Mouse (Mus musculus): ENCODE data around the gene Fam71e2. TPM values are rescaled to one million over a fixed set of nuclear protein-coding genes. Genes with fewer than 3 reads are reported as not detected.

Fam71e2 gene
- total RNA-seq, 2 experiments from 2014 or later: not detected

GRCm38 (mm10) chr7:4779921-4780320, 8.8 kb upstream of the Fam71e2 start:
- ATAC-seq (ENCODE audit: poor library complexity, severe bottlenecking): no peak

- ATAC-seq (ENCODE audit: poor library complexity, severe bottlenecking): no peak
Observed at GRCm38 (mm10) chr7:4777851-4778637, 6.9 kb upstream of the Fam71e2 start.

- no peak for ATAC-seq (ENCODE audit: poor library complexity, severe bottlenecking)
Observed at GRCm38 (mm10) chr7:4776861-4777830, 6.0 kb upstream of the Fam71e2 start.

GRCm38 (mm10) chr7:4776131-4776530, 5.0 kb upstream of the Fam71e2 start:
- no peak for ATAC-seq (ENCODE audit: poor library complexity, severe bottlenecking)

- no peak for ATAC-seq (ENCODE audit: poor library complexity, severe bottlenecking)
Observed at GRCm38 (mm10) chr7:4764946-4765710, 6.0 kb downstream of the Fam71e2 start.

- ATAC-seq (ENCODE audit: poor library complexity, severe bottlenecking): no peak
Observed at GRCm38 (mm10) chr7:4759670-4760069, 11.4 kb downstream of the Fam71e2 start.

GRCm38 (mm10) chr7:4752821-4753570, 18.1 kb downstream of the Fam71e2 start, which contains the start of gene Cox6b2:
Gene Cox6b2, minus strand, starts transcription at chr7:4753094.
- ATAC-seq (ENCODE audit: poor library complexity, severe bottlenecking): peak; percentile 79

- peak; percentile 60 for ATAC-seq (ENCODE audit: poor library complexity, severe bottlenecking)
Observed at GRCm38 (mm10) chr7:4751971-4752820, 18.9 kb downstream of the Fam71e2 start.

- ATAC-seq (ENCODE audit: poor library complexity, severe bottlenecking): no peak
Observed at GRCm38 (mm10) chr7:4749169-4749568, 21.9 kb downstream of the Fam71e2 start.

- no peak for ATAC-seq (ENCODE audit: poor library complexity, severe bottlenecking)
Observed at GRCm38 (mm10) chr7:4748321-4748720, 22.8 kb downstream of the Fam71e2 start.

GRCm38 (mm10) chr7:4747156-4747899, 23.8 kb downstream of the Fam71e2 start:
- ATAC-seq (ENCODE audit: poor library complexity, severe bottlenecking): no peak

GRCm38 (mm10) chr7:4746326-4746980, 24.6 kb downstream of the Fam71e2 start:
- no peak for ATAC-seq (ENCODE audit: poor library complexity, severe bottlenecking)

GRCm38 (mm10) chr7:4744886-4745285, 26.2 kb downstream of the Fam71e2 start:
- no peak for ATAC-seq (ENCODE audit: poor library complexity, severe bottlenecking)

- ATAC-seq (ENCODE audit: poor library complexity, severe bottlenecking): no peak
Observed at GRCm38 (mm10) chr7:4743354-4743753, 27.7 kb downstream of the Fam71e2 start.

- ATAC-seq (ENCODE audit: poor library complexity, severe bottlenecking): no peak
Observed at GRCm38 (mm10) chr7:4742482-4742819, 28.7 kb downstream of the Fam71e2 start.

GRCm38 (mm10) chr7:4741672-4742481, 29.2 kb downstream of the Fam71e2 start:
- ATAC-seq (ENCODE audit: poor library complexity, severe bottlenecking): no peak

GRCm38 (mm10) chr7:4741151-4741550, 30.0 kb downstream of the Fam71e2 start:
- ATAC-seq (ENCODE audit: poor library complexity, severe bottlenecking): peak; percentile 42
